Mouse (Mus musculus) limb, embryonic 14.5 days (tissue): ENCODE measurements around the gene Tdgf1. TPM values are rescaled to one million over a fixed set of nuclear protein-coding genes. Genes with fewer than 3 reads are reported as not detected.
A peak's percentile ranks its signal among the peaks of the same experiment; 100 is the strongest.

ENCODE experiments used
- ATAC-seq: fragments of 200-750 bp; cut with Nextera tagmentation; 2 replicates; pipeline ENCODE4 v1.8.0; 2017; ENCODE audit warnings: low read depth, moderate number of reproducible peaks, moderate TSS enrichment; ENCODE audit not compliant: low FRiP score
- DNase-seq: peaks from one replicate; pipeline ENCODE4 v3.0.0-alpha.2; 2015; ENCODE audit warnings: low spot score
- H3K27ac ChIP-seq: fragments of 300-500 bp; sonication (generic); replicated peaks from 2 replicates; pipeline ENCODE4 v1.5.1; 2014; ENCODE audit warnings: low read depth, mild to moderate bottlenecking, low read length, moderate library complexity, mixed read lengths
- H3K27me3 ChIP-seq: fragments of 300-500 bp; sonication (generic); 2 replicates; pipeline ENCODE4 v1.6.1; 2014; ENCODE audit warnings: low read length, mixed read lengths; ENCODE audit not compliant: control insufficient read depth, insufficient read depth
- H3K36me3 ChIP-seq: fragments of 300-500 bp; sonication (generic); 2 replicates; pipeline ENCODE4 v1.6.1; 2014; ENCODE audit warnings: mild to moderate bottlenecking, low read length, moderate library complexity, mixed read lengths; ENCODE audit not compliant: control insufficient read depth, insufficient read depth
- H3K4me1 ChIP-seq: fragments of 300-500 bp; sonication (generic); 2 replicates; pipeline ENCODE4 v1.6.1; 2014; ENCODE audit warnings: antibody characterized with exemption, low read length, mixed read lengths; ENCODE audit not compliant: control insufficient read depth, insufficient read depth
- H3K4me2 ChIP-seq: fragments of 300-500 bp; sonication (generic); replicated peaks from 2 replicates; pipeline ENCODE4 v1.6.1; 2014; ENCODE audit warnings: low read depth, mild to moderate bottlenecking, low read length, moderate library complexity; ENCODE audit not compliant: severe bottlenecking
- H3K4me3 ChIP-seq: fragments of 300-500 bp; sonication (generic); replicated peaks from 2 replicates; pipeline ENCODE4 v1.5.1; 2014; ENCODE audit warnings: low read length
- H3K9ac ChIP-seq: fragments of 300-500 bp; sonication (generic); 2 replicates; pipeline ENCODE4 v1.6.1; 2014; ENCODE audit warnings: mild to moderate bottlenecking, low read depth, low read length, moderate library complexity; ENCODE audit not compliant: severe bottlenecking
- H3K9me3 ChIP-seq: fragments of 300-500 bp; sonication (generic); 2 replicates; pipeline ENCODE4 v1.6.1; 2016; ENCODE audit warnings: low read length; ENCODE audit not compliant: control insufficient read depth
- POLR2A ChIP-seq: fragments of 200-500 bp; IDR thresholded peaks from 2 replicates; pipeline ENCODE4 v1.8.0; 2012; ENCODE audit warnings: inconsistent platforms, mild to moderate bottlenecking, moderate library complexity, borderline replicate concordance; ENCODE audit not compliant: insufficient read depth, insufficient read length; ENCODE audit errors: extremely low read depth
- WGBS: fragments of 180-500 bp; shearing (Covaris S2); extraction: QIAGEN DNeasy Blood & Tissue Kit; methylation state at CpG from one replicate; pipeline ENCODE4 v1.1.7; 2014; 5-methylcytosine and 5-hydroxymethylcytosine counted together
- polyA plus RNA-seq, 2 experiments: library from polyadenylated mRNA; depleted of rRNA in 1 of 2; stranded (reverse) in 1 of 2; unstranded in 1 of 2; fragments of >200 nt; fragmentation: Nextera tagmentation in 1 of 2; extraction: Ambion mirVana in 1 of 2; gene quantifications; 2 replicates each; pipeline versions ENCODE4 v1.2.1 to v1.2.3; 2012 to 2014

The Tdgf1 gene
- 0.38 and 0.56 TPM in 2 replicates for polyA plus RNA-seq (2012; rRNA removed)
- polyA plus RNA-seq (2014; fragmentation: Nextera tagmentation; extraction: Ambion mirVana): 0.40 and 0.54 TPM in 2 replicates

GRCm38 (mm10) chr9:110945926-110946325 is at the start of gene Tdgf1:
TSS of gene Tdgf1 (minus strand) at chr9:110946158.
- H3K4me1 ChIP-seq: no peaks in the 10 kb centered on the region
- ATAC-seq (no peak), DNase-seq (no peak)
- H3K4me2 ChIP-seq: peak within 1 kb of the TSS; percentile 4; the same call in 1 of the 2 replicates
- H3K27me3 ChIP-seq: peaks cover 40% of the 10 kb centered on the region
- no peak for TF ChIP-seq POLR2A
- no peak within 1 kb of the TSS for H3K9ac ChIP-seq
- WGBS: 10% methylated on average over 11 of the region's 11 CpGs
- no peaks in the 10 kb centered on the region for H3K36me3 ChIP-seq
- no peak within 1 kb of the TSS for H3K27ac ChIP-seq
- no peak within 1 kb of the TSS for H3K4me3 ChIP-seq
- H3K9me3 ChIP-seq: no peaks in the 10 kb centered on the region

GRCm38 (mm10) chr9:110994716-110995172 is 48.8 kb upstream of the Tdgf1 start:
- ATAC-seq: peak; percentile 82
- peak overlapping the region; percentile 16; the same call in 1 of the 2 replicates for H3K9ac ChIP-seq
- WGBS: 8% methylated on average over 13 of the region's 13 CpGs
- H3K9me3 ChIP-seq: no peaks in the 10 kb centered on the region
- peak overlapping the region; percentile 44 for H3K4me2 ChIP-seq
- TF ChIP-seq POLR2A: no peak
- H3K36me3 ChIP-seq: no peaks in the 10 kb centered on the region
- no peaks in the 10 kb centered on the region for H3K4me1 ChIP-seq
- H3K27me3 ChIP-seq: no peaks in the 10 kb centered on the region
- DNase-seq: peak; percentile 74
- no peak overlapping the region for H3K27ac ChIP-seq
- H3K4me3 ChIP-seq: peak overlapping the region; percentile 38

- DNase-seq (no peak), ATAC-seq (no peak)
- TF ChIP-seq POLR2A: no peak
- Histone ChIP-seq H3K9me3 (no peaks in the 10 kb centered on the region), H3K9ac (no peak overlapping the region), H3K4me2 (no peak overlapping the region), H3K4me1 (no peaks in the 10 kb centered on the region), H3K4me3 (no peak overlapping the region), H3K36me3 (no peaks in the 10 kb centered on the region), H3K27me3 (no peaks in the 10 kb centered on the region), H3K27ac (no peak overlapping the region)
- WGBS: 53% methylated on average over 3 of the region's 3 CpGs
Measured at GRCm38 (mm10) chr9:110993281-110993709, 47.3 kb upstream of the Tdgf1 start.

GRCm38 (mm10) chr9:110990204-110990603 is 44.2 kb upstream of the Tdgf1 start, which contains the start of gene Rtp3:
TSS of gene Rtp3 (minus strand) at chr9:110990583.
- Histone ChIP-seq H3K27me3 (no peaks in the 10 kb centered on the region), H3K4me2 (no peak within 1 kb of the TSS), H3K36me3 (no peaks in the 10 kb centered on the region), H3K4me3 (no peak within 1 kb of the TSS), H3K9ac (no peak within 1 kb of the TSS), H3K27ac (no peak within 1 kb of the TSS), H3K9me3 (no peaks in the 10 kb centered on the region), H3K4me1 (no peaks in the 10 kb centered on the region)
- WGBS: 76% methylated on average over 6 of the region's 6 CpGs
- no peak for TF ChIP-seq POLR2A
- ATAC-seq (no peak), DNase-seq (no peak)

GRCm38 (mm10) chr9:110989543-110989942 is 43.6 kb upstream of the Tdgf1 start:
- DNase-seq (no peak), ATAC-seq (no peak)
- no peak for TF ChIP-seq POLR2A
- H3K36me3 ChIP-seq: no peaks in the 10 kb centered on the region
- H3K4me1 ChIP-seq: no peaks in the 10 kb centered on the region
- no peaks in the 10 kb centered on the region for H3K9me3 ChIP-seq
- 95% methylated on average over 2 of the region's 2 CpGs for WGBS
- H3K4me2 ChIP-seq: no peak overlapping the region
- no peak overlapping the region for H3K27ac ChIP-seq
- no peaks in the 10 kb centered on the region for H3K27me3 ChIP-seq
- no peak overlapping the region for H3K4me3 ChIP-seq
- no peak overlapping the region for H3K9ac ChIP-seq

GRCm38 (mm10) chr9:110989141-110989540 is 43.2 kb upstream of the Tdgf1 start:
- Histone ChIP-seq H3K4me3 (no peak overlapping the region), H3K9ac (no peak overlapping the region), H3K4me2 (no peak overlapping the region), H3K4me1 (no peaks in the 10 kb centered on the region), H3K9me3 (no peaks in the 10 kb centered on the region), H3K27me3 (no peaks in the 10 kb centered on the region), H3K36me3 (no peaks in the 10 kb centered on the region), H3K27ac (no peak overlapping the region)
- no peak for TF ChIP-seq POLR2A
- no peak for DNase-seq
- 52% methylated on average over 4 of the region's 4 CpGs for WGBS
- no peak for ATAC-seq
